Mouse (Mus musculus) myocyte (in vitro differentiated cells): ENCODE measurements around the gene Sacm1l.

Experiments used
- CEBPB ChIP-seq: IDR thresholded peaks from 2 replicates; pipeline ENCODE4 v1.6.1; 2011; ENCODE audit warnings: mild to moderate bottlenecking, moderate library complexity; ENCODE audit not compliant: poor library complexity, insufficient read depth, severe bottlenecking
- E2F4 ChIP-seq: IDR thresholded peaks from one replicate; pipeline ENCODE4 v1.6.1; 2011; ENCODE audit warnings: mild to moderate bottlenecking, control low read depth, moderate library complexity; ENCODE audit not compliant: insufficient read depth

- TF ChIP-seq CEBPB = no peak
- TF ChIP-seq E2F4 = no peak
Measured at GRCm38 (mm10) chr9:123525095-123525494, 4.5 kb upstream of the Sacm1l start.
